Mouse (Mus musculus) embryo, embryonic 11.5 days (tissue): ENCODE measurements around the gene Cnot8.

Experiments
- DNase-seq: peaks from one replicate; pipeline ENCODE4 v3.0.0-alpha.2; 2012; ENCODE audit warnings: low read depth, low spot score

Gene Cnot8

DNA sequence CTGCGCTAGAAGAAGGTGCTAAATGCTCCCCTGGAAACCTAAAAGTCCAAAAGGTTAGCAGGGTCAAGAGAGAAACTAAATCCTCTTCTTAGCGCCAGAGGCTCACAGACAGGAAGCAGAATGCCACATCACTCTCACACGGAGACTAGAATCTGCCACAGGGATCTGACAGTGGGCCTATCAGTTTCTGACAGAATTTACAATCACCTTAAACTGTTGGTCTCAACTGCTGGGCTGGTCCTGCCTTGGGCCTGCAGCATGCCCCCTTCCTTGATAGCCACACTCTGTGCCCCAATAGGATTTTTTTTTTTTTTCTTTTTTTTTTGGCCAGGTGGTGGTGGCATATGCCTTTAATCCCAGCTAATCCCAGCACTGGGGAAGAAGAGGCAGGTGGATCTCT, 52.9 kb downstream of the Cnot8 start:
- no peak for DNase-seq

DNA sequence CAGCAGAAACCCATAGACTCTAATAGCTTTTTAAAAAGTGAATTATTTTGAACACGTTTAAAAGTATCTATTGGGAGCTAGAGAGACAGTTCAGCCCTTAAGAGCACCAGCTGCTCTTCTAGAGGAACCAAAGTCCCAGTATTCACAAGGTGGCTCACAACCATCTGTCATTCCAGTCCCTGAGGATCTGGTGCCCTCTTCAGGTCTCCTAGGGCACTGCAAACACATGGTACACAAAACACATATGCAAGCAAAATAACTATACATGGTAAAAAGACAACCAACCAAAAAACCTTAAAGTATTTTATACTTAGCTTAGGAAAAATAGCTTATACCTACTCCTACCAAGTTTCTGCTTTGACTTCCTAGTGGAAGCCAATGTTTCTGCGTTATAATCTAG, 61.1 kb downstream of the Cnot8 start:
- DNase-seq = no peak

DNA sequence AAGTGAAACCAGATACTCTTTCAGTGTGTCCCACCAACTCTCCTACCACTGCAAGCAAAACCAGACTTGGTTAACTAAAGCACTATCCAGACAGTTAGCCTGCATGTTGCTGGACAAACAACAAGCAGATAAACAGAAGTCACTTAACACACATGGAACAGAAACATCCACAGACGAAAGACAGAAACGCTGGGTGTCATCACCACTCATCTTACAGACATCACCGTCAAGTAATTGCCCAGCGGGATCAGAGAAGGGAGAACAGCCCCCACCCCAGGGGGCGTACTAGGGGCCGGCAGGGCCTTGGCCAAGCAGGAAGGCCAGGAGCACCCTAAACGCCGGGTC, 63.8 kb downstream of the Cnot8 start:
- DNase-seq = no peak
